Mouse (Mus musculus): ENCODE measurements around the gene Uck2.
A peak's percentile ranks its signal among the peaks of the same experiment; 100 is the strongest.

Gene Uck2

GRCm38 (mm10) chr1:167284258-167284836, 773 bp downstream of the Uck2 start:
- DNase-seq (ENCODE audit: low spot score in 2 of 2): peak in 1 of 2 experiments; percentile 62

- DNase-seq (ENCODE audit: low spot score in 2 of 2): peak; percentile 57 to 65
Observed at GRCm38 (mm10) chr1:167283441-167284257, 1.5 kb downstream of the Uck2 start.

GRCm38 (mm10) chr1:167282768-167283167, 2.4 kb downstream of the Uck2 start:
- no peak for DNase-seq (ENCODE audit: low spot score in 2 of 2)

- DNase-seq (ENCODE audit: low spot score in 2 of 2): no peak
Observed at GRCm38 (mm10) chr1:167282112-167282511, 3.0 kb downstream of the Uck2 start.

GRCm38 (mm10) chr1:167280061-167280460, 5.1 kb downstream of the Uck2 start:
- DNase-seq (ENCODE audit: low spot score in 2 of 2): no peak

GRCm38 (mm10) chr1:167279160-167279715, 5.9 kb downstream of the Uck2 start:
- DNase-seq (ENCODE audit: low spot score in 2 of 2): no peak

GRCm38 (mm10) chr1:167278395-167278794, 6.7 kb downstream of the Uck2 start:
- no peak for DNase-seq (ENCODE audit: low spot score in 2 of 2)

- no peak for DNase-seq (ENCODE audit: low spot score in 2 of 2)
Observed at GRCm38 (mm10) chr1:167274646-167275390, 10.3 kb downstream of the Uck2 start.

GRCm38 (mm10) chr1:167273380-167274163, 11.5 kb downstream of the Uck2 start:
- DNase-seq (ENCODE audit: low spot score in 2 of 2): no peak

- no peak for DNase-seq (ENCODE audit: low spot score in 2 of 2)
Observed at GRCm38 (mm10) chr1:167271841-167272240, 13.3 kb downstream of the Uck2 start.

- DNase-seq (ENCODE audit: low spot score in 2 of 2): no peak
Observed at GRCm38 (mm10) chr1:167271304-167271703, 13.8 kb downstream of the Uck2 start.

GRCm38 (mm10) chr1:167270342-167271111, 14.6 kb downstream of the Uck2 start:
- DNase-seq (ENCODE audit: low spot score in 2 of 2): peak in 1 of 2 experiments; percentile 23

- DNase-seq (ENCODE audit: low spot score in 2 of 2): peak; percentile 55 to 74
Observed at GRCm38 (mm10) chr1:167269856-167270270, 15.3 kb downstream of the Uck2 start.

GRCm38 (mm10) chr1:167269350-167269811, 15.7 kb downstream of the Uck2 start:
- no peak for DNase-seq (ENCODE audit: low spot score in 2 of 2)

GRCm38 (mm10) chr1:167268360-167269063, 16.6 kb downstream of the Uck2 start:
- DNase-seq (ENCODE audit: low spot score in 2 of 2): no peak

GRCm38 (mm10) chr1:167266720-167267119, 18.4 kb downstream of the Uck2 start:
- no peak for DNase-seq (ENCODE audit: low spot score in 2 of 2)

- DNase-seq (ENCODE audit: low spot score in 2 of 2): no peak
Observed at GRCm38 (mm10) chr1:167265366-167265765, 19.8 kb downstream of the Uck2 start.

- DNase-seq (ENCODE audit: low spot score in 2 of 2): no peak
Observed at GRCm38 (mm10) chr1:167262489-167263041, 22.6 kb downstream of the Uck2 start.

- DNase-seq (ENCODE audit: low spot score in 2 of 2): peak in 1 of 2 experiments; percentile 17
Observed at GRCm38 (mm10) chr1:167261750-167262149, 23.4 kb downstream of the Uck2 start.
